Mouse (Mus musculus): ENCODE results near the gene Syngr4. TPM values are rescaled to one million over a fixed set of nuclear protein-coding genes. Genes with fewer than 3 reads are reported as not detected.
A peak's percentile ranks its signal among the peaks of the same experiment; 100 is the strongest.
"Not testable (repeated sequence)": the region's sequence is repeated elsewhere in the genome, so short reads cannot be mapped to it uniquely, and the experiment has no call there.

Gene Syngr4
- polyA plus RNA-seq, 1 experiment from 2014 or later: 0.89 TPM

- Histone ChIP-seq H3K9me3 (replicated peaks) (no peaks in the 10 kb centered on the region), H3K27me3 (replicated peaks) (no peaks in the 10 kb centered on the region), H3K4me3 (no peak overlapping the region), H3K9ac (no peak overlapping the region), H3K27ac (ENCODE audit: poor library complexity, severe bottlenecking) (no peak overlapping the region), H3K4me1 (replicated peaks) (peaks cover 26% of the 10 kb centered on the region), H3K4me2 (no peak overlapping the region), H3K36me3 (peaks cover 31% of the 10 kb centered on the region)
- ATAC-seq (ENCODE audit: insufficient number of reproducible peaks, low FRiP score): no peak
- WGBS: 85% methylated on average over 5 of the region's 5 CpGs
These were observed 18.5 kb upstream of the Syngr4 start for GRCm38 (mm10) chr7:45915011-45915410.

- H3K9me3 ChIP-seq (replicated peaks): no peaks in the 10 kb centered on the region
- H3K4me2 ChIP-seq: no peak overlapping the region
- WGBS: 85% methylated on average over 6 of the region's 6 CpGs
- no peak overlapping the region for H3K4me3 ChIP-seq
- no peak overlapping the region for H3K9ac ChIP-seq
- no peak for ATAC-seq (ENCODE audit: insufficient number of reproducible peaks, low FRiP score)
- H3K4me1 ChIP-seq (replicated peaks): peaks cover 19% of the 10 kb centered on the region
- H3K36me3 ChIP-seq: peaks cover 40% of the 10 kb centered on the region
- H3K27me3 ChIP-seq (replicated peaks): no peaks in the 10 kb centered on the region
- H3K27ac ChIP-seq (ENCODE audit: poor library complexity, severe bottlenecking): no peak overlapping the region
These were observed 17.6 kb upstream of the Syngr4 start for GRCm38 (mm10) chr7:45914067-45914466.

DNA sequence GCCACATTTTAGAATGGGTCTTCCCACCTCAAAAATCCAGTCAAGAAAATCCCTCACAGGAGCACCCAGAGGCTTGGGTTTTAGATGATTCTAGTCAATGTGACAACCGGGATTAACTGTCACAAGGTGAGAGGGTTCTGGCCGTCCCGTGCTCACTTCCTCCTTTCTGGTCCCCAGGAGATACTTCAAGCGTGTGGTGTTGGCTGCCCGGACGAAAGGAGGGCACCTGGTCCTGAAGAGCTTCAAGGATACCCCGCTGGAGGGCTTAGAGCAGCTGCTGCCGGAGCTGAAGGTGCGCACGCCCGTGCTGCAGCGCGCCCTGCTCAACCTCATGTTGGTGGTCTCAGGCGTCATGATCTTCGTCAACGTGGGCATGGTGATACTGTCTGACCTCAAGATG lies 12.6 kb upstream of the Syngr4 start:
- Histone ChIP-seq H3K36me3 (peaks cover 43% of the 10 kb centered on the region), H3K4me2 (no peak overlapping the region), H3K4me3 (no peak overlapping the region), H3K27me3 (replicated peaks) (no peaks in the 10 kb centered on the region), H3K27ac (ENCODE audit: poor library complexity, severe bottlenecking) (no peak overlapping the region), H3K9ac (no peak overlapping the region), H3K9me3 (replicated peaks) (no peaks in the 10 kb centered on the region), H3K4me1 (replicated peaks) (no peaks in the 10 kb centered on the region)
- ATAC-seq (ENCODE audit: insufficient number of reproducible peaks, low FRiP score): no peak
- WGBS: 83% methylated on average over 16 of the region's 16 CpGs

GRCm38 (mm10) chr7:45908384-45908783 lies 11.9 kb upstream of the Syngr4 start:
- Histone ChIP-seq H3K9me3 (replicated peaks) (no peaks in the 10 kb centered on the region), H3K4me1 (replicated peaks) (no peaks in the 10 kb centered on the region), H3K4me3 (no peak overlapping the region), H3K36me3 (peaks cover 36% of the 10 kb centered on the region), H3K27me3 (replicated peaks) (no peaks in the 10 kb centered on the region), H3K9ac (no peak overlapping the region), H3K27ac (ENCODE audit: poor library complexity, severe bottlenecking) (no peak overlapping the region), H3K4me2 (no peak overlapping the region)
- ATAC-seq (ENCODE audit: insufficient number of reproducible peaks, low FRiP score): no peak

GRCm38 (mm10) chr7:45906622-45907021 lies 10.1 kb upstream of the Syngr4 start:
- peaks cover 32% of the 10 kb centered on the region for H3K36me3 ChIP-seq
- H3K9ac ChIP-seq: no peak overlapping the region
- no peak for ATAC-seq (ENCODE audit: insufficient number of reproducible peaks, low FRiP score)
- WGBS: 86% methylated on average over 9 of the region's 9 CpGs
- H3K9me3 ChIP-seq (replicated peaks): no peaks in the 10 kb centered on the region
- no peak overlapping the region for H3K4me2 ChIP-seq
- H3K27ac ChIP-seq (ENCODE audit: poor library complexity, severe bottlenecking): no peak overlapping the region
- no peak overlapping the region for H3K4me3 ChIP-seq
- H3K4me1 ChIP-seq (replicated peaks): no peaks in the 10 kb centered on the region
- no peaks in the 10 kb centered on the region for H3K27me3 ChIP-seq (replicated peaks)

DNA sequence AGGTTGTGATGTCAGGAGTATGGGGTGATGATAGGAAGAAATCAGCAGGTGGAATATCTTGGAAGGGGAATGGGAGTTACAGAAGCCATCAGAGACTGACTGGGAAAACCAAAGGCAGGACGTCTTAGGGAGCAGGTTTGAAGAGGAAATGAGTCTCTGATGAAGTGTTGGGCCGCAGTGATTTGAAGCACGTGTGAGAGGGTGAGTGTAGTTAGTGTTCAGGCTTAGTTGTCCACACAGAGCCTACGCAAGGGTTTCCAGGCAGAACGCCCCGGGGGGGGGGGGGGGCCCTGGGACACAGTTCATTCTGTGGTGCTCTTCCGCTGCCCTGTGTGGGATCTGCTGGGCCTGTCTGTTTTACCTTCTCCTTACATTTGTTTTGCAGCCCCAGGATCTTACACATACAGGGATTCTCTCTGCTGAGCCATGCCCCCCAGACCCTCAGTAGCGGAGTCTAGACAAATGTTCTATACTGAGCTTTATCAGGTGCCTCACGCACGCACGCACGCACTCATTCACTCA lies 6.0 kb upstream of the Syngr4 start:
- H3K9me3 ChIP-seq (replicated peaks): no peaks in the 10 kb centered on the region
- H3K27ac ChIP-seq (ENCODE audit: poor library complexity, severe bottlenecking): no peak overlapping the region
- H3K27me3 ChIP-seq (replicated peaks): no peaks in the 10 kb centered on the region
- H3K4me3 ChIP-seq: no peak overlapping the region
- no peak overlapping the region for H3K9ac ChIP-seq
- 0 out of 2 replicates have a peak, but pooled peaks cover 3% of the 10 kb centered on the region for H3K4me1 ChIP-seq (replicated peaks)
- peaks cover 4% of the 10 kb centered on the region; the same call in 1 of the 2 replicates for H3K36me3 ChIP-seq
- H3K4me2 ChIP-seq: no peak overlapping the region
- WGBS: 69% methylated on average over 12 of the region's 12 CpGs
- ATAC-seq (ENCODE audit: insufficient number of reproducible peaks, low FRiP score): no peak

DNA sequence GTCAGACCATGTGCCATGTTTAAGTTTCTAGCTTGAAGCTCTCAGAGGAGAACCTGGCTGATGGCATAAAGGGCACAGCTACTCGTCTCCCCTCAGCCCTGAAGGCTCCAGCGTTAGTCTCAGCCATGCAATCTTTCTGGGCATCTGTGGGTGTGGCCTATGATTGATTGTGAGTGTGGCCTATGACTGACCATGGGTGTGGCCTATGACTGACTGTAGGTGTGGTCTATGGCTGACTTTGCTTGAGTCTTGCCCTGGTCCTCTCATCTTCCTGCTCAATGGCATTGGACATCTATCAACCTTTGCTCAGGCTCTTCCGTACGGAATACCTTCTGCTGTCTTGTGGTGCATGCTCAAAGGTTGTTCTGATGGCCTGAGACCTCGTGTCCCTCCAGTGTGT lies 5.0 kb upstream of the Syngr4 start:
- no peaks in the 10 kb centered on the region for H3K9me3 ChIP-seq (replicated peaks)
- 0 out of 2 replicates have a peak, but pooled peaks cover 3% of the 10 kb centered on the region for H3K4me1 ChIP-seq (replicated peaks)
- H3K27ac ChIP-seq (ENCODE audit: poor library complexity, severe bottlenecking): no peak overlapping the region
- no peak overlapping the region for H3K4me3 ChIP-seq
- ATAC-seq (ENCODE audit: insufficient number of reproducible peaks, low FRiP score): no peak
- no peaks in the 10 kb centered on the region for H3K27me3 ChIP-seq (replicated peaks)
- H3K4me2 ChIP-seq: no peak overlapping the region
- 45% methylated on average over 5 of the region's 5 CpGs for WGBS
- H3K9ac ChIP-seq: no peak overlapping the region
- H3K36me3 ChIP-seq: no peaks in the 10 kb centered on the region

GRCm38 (mm10) chr7:45898125-45898524 lies 1.6 kb upstream of the Syngr4 start:
- ATAC-seq (ENCODE audit: insufficient number of reproducible peaks, low FRiP score); H3K27me3 ChIP-seq (replicated peaks); H3K27ac ChIP-seq (ENCODE audit: poor library complexity, severe bottlenecking); H3K4me3 ChIP-seq; H3K9me3 ChIP-seq (replicated peaks); H3K9ac ChIP-seq; H3K4me1 ChIP-seq (replicated peaks); H3K36me3 ChIP-seq: not testable (repeated sequence)
- WGBS: 65% methylated on average over 4 of the region's 4 CpGs
- H3K4me2 ChIP-seq: peak overlapping the region; percentile 81

DNA sequence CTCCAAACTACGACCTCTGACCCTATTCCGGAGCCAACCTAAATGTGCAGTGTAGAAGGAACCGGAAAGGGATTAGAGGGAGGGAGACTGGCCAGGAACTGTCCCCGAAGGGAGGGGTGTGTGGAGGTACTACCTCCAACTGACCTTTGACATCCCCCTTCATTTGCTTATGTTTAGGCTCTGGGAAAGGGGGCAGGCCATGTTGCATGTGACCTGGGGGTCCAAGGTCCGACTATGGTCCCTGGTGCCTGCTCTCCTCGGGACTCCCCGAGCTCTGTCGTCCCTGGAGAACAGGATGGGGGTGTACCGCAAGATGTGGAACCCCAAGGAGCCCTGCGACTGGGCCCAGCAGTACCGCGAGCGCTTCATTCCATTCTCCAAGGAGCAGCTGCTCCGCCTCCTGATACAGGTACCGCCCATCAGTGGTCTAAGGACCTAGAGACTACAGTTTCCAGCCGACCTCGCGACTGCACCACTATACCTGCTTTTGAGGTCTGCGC lies 794 bp upstream of the Syngr4 start:
- Histone ChIP-seq H3K9me3 (replicated peaks) (no peaks in the 10 kb centered on the region), H3K4me2 (peak overlapping the region; percentile 81), H3K4me3 (peak overlapping the region; percentile 53), H3K4me1 (replicated peaks) (0 out of 2 replicates have a peak, but pooled peaks cover 3% of the 10 kb centered on the region), H3K36me3 (no peaks in the 10 kb centered on the region), H3K27me3 (replicated peaks) (no peaks in the 10 kb centered on the region), H3K9ac (peak overlapping the region; percentile 82), H3K27ac (ENCODE audit: poor library complexity, severe bottlenecking) (peak overlapping the region; percentile 50)
- WGBS: 2% methylated on average over 19 of the region's 19 CpGs
- ATAC-seq (ENCODE audit: insufficient number of reproducible peaks, low FRiP score): peak; percentile 60

DNA sequence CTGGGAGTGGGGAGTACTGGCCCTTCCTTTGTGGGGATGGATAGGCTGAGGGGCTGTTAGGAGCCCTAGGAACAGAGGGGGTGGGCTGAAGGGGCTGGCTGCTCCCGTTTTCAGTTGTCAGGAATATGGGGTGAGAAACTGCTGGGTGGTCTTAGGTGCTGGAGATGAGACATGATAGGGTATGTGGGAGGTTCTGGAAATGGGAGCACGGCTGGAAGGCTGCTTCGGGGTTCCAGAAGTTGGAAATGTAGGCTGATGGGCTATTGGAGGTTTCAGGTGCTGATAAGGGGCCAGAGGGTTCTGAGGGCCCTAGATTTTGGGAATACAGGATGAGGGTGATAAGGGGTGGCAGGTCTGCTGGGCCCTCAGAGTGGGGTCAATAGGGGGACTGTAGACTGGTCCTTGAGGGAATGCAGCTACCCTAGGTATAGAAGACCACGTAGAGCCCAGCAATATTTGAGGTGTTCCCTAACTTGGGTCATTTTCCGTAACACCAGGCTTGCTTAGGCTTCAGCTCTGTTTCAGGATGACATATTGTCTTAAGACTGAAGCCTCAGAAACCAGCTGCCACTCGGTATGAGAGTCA lies 490 bp downstream of the Syngr4 start:
- no peak overlapping the region for H3K27ac ChIP-seq (ENCODE audit: poor library complexity, severe bottlenecking)
- 66% methylated on average over 6 of the region's 6 CpGs for WGBS
- H3K4me3 ChIP-seq: peak overlapping the region; percentile 15
- H3K36me3 ChIP-seq: no peaks in the 10 kb centered on the region
- H3K9ac ChIP-seq: no peak overlapping the region
- no peaks in the 10 kb centered on the region for H3K9me3 ChIP-seq (replicated peaks)
- ATAC-seq (ENCODE audit: insufficient number of reproducible peaks, low FRiP score): peak; percentile 2; the same call in 1 of the 2 replicates
- H3K4me2 ChIP-seq: peak overlapping the region; percentile 81
- H3K4me1 ChIP-seq (replicated peaks): 0 out of 2 replicates have a peak, but pooled peaks cover 3% of the 10 kb centered on the region
- no peaks in the 10 kb centered on the region for H3K27me3 ChIP-seq (replicated peaks)

GRCm38 (mm10) chr7:45892651-45893050 lies 3.9 kb downstream of the Syngr4 start:
- Histone ChIP-seq H3K4me2 (no peak overlapping the region), H3K9ac (no peak overlapping the region), H3K36me3 (no peaks in the 10 kb centered on the region), H3K27ac (ENCODE audit: poor library complexity, severe bottlenecking) (no peak overlapping the region), H3K4me1 (replicated peaks) (no peaks in the 10 kb centered on the region), H3K4me3 (no peak overlapping the region), H3K9me3 (replicated peaks) (no peaks in the 10 kb centered on the region), H3K27me3 (replicated peaks) (no peaks in the 10 kb centered on the region)
- WGBS: 81% methylated on average over 2 of the region's 2 CpGs
- ATAC-seq (ENCODE audit: insufficient number of reproducible peaks, low FRiP score): no peak

- no peak overlapping the region for H3K27ac ChIP-seq (ENCODE audit: poor library complexity, severe bottlenecking)
- no peak overlapping the region for H3K4me2 ChIP-seq
- no peaks in the 10 kb centered on the region for H3K27me3 ChIP-seq (replicated peaks)
- peaks cover 33% of the 10 kb centered on the region for H3K36me3 ChIP-seq
- 34% methylated on average over 3 of the region's 3 CpGs for WGBS
- no peaks in the 10 kb centered on the region for H3K9me3 ChIP-seq (replicated peaks)
- H3K4me3 ChIP-seq: no peak overlapping the region
- H3K9ac ChIP-seq: no peak overlapping the region
- 0 out of 2 replicates have a peak, but pooled peaks have one; percentile 3 for ATAC-seq (ENCODE audit: insufficient number of reproducible peaks, low FRiP score)
- no peaks in the 10 kb centered on the region for H3K4me1 ChIP-seq (replicated peaks)
These were observed 9.3 kb downstream of the Syngr4 start for GRCm38 (mm10) chr7:45887246-45887645.
